Mouse (Mus musculus) ES-E14 (cell line): ENCODE results near the gene Sympk. TPM values are rescaled to one million over a fixed set of nuclear protein-coding genes. Genes with fewer than 3 reads are reported as not detected.

ENCODE experiments used
- DNase-seq: peaks from one replicate; pipeline ENCODE4 v3.0.0-alpha.2; 2013; ENCODE audit warnings: low read depth, low spot score
- H3K27ac ChIP-seq: 2 replicates; pipeline ENCODE4 v1.5.1; 2012; ENCODE audit warnings: low read depth, mild to moderate bottlenecking, low read length, moderate library complexity, mixed read lengths; ENCODE audit not compliant: poor library complexity, insufficient read depth, severe bottlenecking
- H3K36me3 ChIP-seq: 2 replicates; pipeline ENCODE4 v1.6.1; 2012; ENCODE audit warnings: mild to moderate bottlenecking, low read length, moderate library complexity, mixed read lengths; ENCODE audit not compliant: control insufficient read depth, poor library complexity, insufficient read depth, severe bottlenecking
- H3K4me1 ChIP-seq, 2 experiments: fragments of 150-350 bp in 1 of 2; sonication (generic) in 1 of 2; 2 replicates each; pipeline ENCODE4 v1.6.1; 2012; ENCODE audit warnings: low read length in 2 of 2, mild to moderate bottlenecking in 1 of 2, mixed read lengths in 1 of 2; ENCODE audit not compliant: control insufficient read depth in 2 of 2, insufficient read depth in 2 of 2, poor library complexity in 1 of 2
- H3K4me3 ChIP-seq, 2 experiments: fragments of 150-350 bp in 1 of 2; sonication (generic) in 1 of 2; 2 replicates each; pipeline ENCODE4 v1.5.1; 2012; ENCODE audit warnings: low read length in 2 of 2, low read depth in 1 of 2, mild to moderate bottlenecking in 1 of 2, mixed read lengths in 1 of 2; ENCODE audit not compliant: insufficient read depth in 1 of 2, poor library complexity in 1 of 2, severe bottlenecking in 1 of 2
- H3K9ac ChIP-seq: 2 replicates; pipeline ENCODE4 v1.6.1; 2012; ENCODE audit warnings: low read depth, mild to moderate bottlenecking, low read length, mixed read lengths; ENCODE audit not compliant: poor library complexity, insufficient read depth, severe bottlenecking
- H3K9me3 ChIP-seq: fragments of 150-350 bp; sonication (generic); 2 replicates; pipeline ENCODE4 v1.6.1; 2012; ENCODE audit warnings: low read depth, mild to moderate bottlenecking, low read length; ENCODE audit not compliant: control insufficient read depth, insufficient read depth
- CHD2 ChIP-seq: IDR thresholded peaks from 2 replicates; pipeline ENCODE4 v1.6.1; 2014; ENCODE audit warnings: mild to moderate bottlenecking, low read depth, low read length, inconsistent platforms
- HCFC1 ChIP-seq: IDR thresholded peaks from 2 replicates; pipeline ENCODE4 v1.6.1; 2012; ENCODE audit warnings: low read length, inconsistent platforms, borderline replicate concordance; ENCODE audit not compliant: insufficient read depth
- MAFK ChIP-seq: IDR thresholded peaks from 2 replicates; pipeline ENCODE4 v1.6.1; 2014; ENCODE audit warnings: mild to moderate bottlenecking, low read depth, low read length, inconsistent platforms; ENCODE audit not compliant: insufficient read depth
- ZC3H11A ChIP-seq: IDR thresholded peaks from 2 replicates; pipeline ENCODE4 v1.6.1; 2012; ENCODE audit warnings: low read depth, mild to moderate bottlenecking, inconsistent platforms, low read length, borderline replicate concordance
- ZNF384 ChIP-seq: IDR thresholded peaks from 2 replicates; pipeline ENCODE4 v1.6.1; 2012; ENCODE audit warnings: low read depth, low read length, inconsistent platforms
- in situ Hi-C, 2 experiments: fragments of 600-800 bp; cut with MboI; formaldehyde crosslinking; loops; one replicate each; pipeline ENCODE4 v1.15.1; 2025; ENCODE audit warnings: low sequenced_read_pairs in 2 of 2, inconsistent platforms in 1 of 2; ENCODE audit not compliant: unreplicated experiment in 2 of 2
- total RNA-seq: library from RNA; depleted of rRNA; stranded (reverse); fragments of 300-350 nt; gene quantifications from 2 replicates; pipeline ENCODE4 v1.2.3, GENCODE M21; 2012

Gene Sympk
- total RNA-seq, 1 experiment = 91.5 TPM

DNA sequence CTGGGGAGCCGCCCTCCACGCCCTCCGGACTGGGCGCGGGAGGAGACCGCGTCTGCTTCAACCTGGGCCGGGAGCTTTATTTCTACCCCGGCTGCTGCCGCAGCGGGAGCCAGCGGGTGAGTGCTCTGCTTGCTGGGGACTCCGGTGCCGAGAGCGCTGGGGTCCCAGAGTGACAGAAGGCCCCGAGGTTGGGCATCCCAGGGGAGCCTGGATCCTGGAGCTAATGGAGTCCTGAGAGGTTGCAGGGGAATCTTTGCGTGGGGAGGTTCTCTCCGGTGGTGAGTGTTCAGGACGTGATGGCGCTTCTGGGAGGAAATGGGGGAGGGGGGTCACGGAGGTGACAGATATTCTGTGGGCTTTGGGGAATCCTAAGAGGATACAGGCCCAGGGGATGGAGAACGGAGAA lies 52.4 kb downstream of the Sympk start:
- H3K4me1 ChIP-seq = peaks cover 0 to 19% of the 10 kb centered on the region in 2 experiments; a peak in 3 of 4 replicates
- peak overlapping the region; percentile 90 to 98 for H3K4me3 ChIP-seq
- DNase-seq = no peak
- H3K27ac ChIP-seq = peak overlapping the region; percentile 22; the same call in 1 of the 2 replicates
- H3K9me3 ChIP-seq = no peaks in the 10 kb centered on the region
- no peak for TF ChIP-seq ZNF384
- H3K9ac ChIP-seq = peak overlapping the region; percentile 93
- H3K36me3 ChIP-seq = peaks cover 32% of the 10 kb centered on the region
- in situ Hi-C loops = no loop called here

DNA sequence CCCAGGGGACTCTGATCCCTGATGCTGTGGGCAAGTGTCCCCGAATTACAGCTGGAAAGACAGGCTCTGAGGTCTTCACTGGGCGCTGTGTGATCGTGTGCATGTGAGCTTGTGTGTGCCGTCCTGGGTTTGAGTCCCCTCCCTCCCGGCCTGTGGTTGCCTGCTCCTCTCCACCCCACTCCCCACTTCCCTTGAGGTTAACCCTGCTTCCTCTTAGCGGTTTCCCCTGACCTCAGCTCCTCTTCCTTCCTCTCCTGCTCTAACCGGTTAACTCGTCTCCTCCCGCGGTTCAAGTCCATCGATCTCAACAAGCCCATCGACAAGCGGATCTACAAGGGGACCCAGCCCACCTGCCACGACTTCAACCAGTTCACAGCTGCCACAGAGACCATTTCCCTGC lies 53.6 kb downstream of the Sympk start:
- TF ChIP-seq MAFK = no peak
- no peak for TF ChIP-seq HCFC1
- TF ChIP-seq CHD2 = no peak
- TF ChIP-seq ZNF384 = no peak
- TF ChIP-seq ZC3H11A = no peak
- peaks cover 41% of the 10 kb centered on the region for H3K36me3 ChIP-seq
- DNase-seq = no peak
- no peak overlapping the region; the same call in 1 of the 2 replicates for H3K9ac ChIP-seq
- H3K4me1 ChIP-seq = peaks cover 0 to 19% of the 10 kb centered on the region in 2 experiments; a peak in 3 of 4 replicates
- in situ Hi-C loops = no loop called here
- no peaks in the 10 kb centered on the region for H3K9me3 ChIP-seq
- no peak overlapping the region for H3K27ac ChIP-seq
- peak overlapping the region in 1 of 2 experiments; percentile 13; a peak in 1 of 4 replicates for H3K4me3 ChIP-seq

DNA sequence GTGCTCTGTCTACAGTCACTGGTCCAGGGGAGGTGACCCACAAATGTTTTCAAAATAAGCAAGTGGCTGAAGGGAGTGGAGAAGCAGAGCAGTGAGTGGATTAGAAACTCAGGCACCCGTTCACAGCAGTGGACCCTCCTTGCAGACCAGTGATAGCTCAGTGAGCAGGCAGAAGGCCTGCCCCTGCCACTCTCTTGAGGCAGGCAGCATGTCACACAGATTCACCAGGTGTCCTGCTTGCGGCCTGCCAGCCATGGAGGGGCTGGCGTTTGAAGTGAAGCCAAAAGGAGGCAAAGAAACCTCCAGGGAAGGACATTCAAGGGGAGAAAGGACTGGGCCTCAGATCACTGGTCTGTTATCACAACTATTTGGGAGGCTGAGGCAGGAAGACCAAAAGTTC lies 54.6 kb downstream of the Sympk start:
- no peak for DNase-seq
- Histone ChIP-seq H3K4me1 (peaks cover 0 to 19% of the 10 kb centered on the region in 2 experiments; a peak in 3 of 4 replicates), H3K27ac (no peak overlapping the region), H3K9me3 (no peaks in the 10 kb centered on the region), H3K4me3 (no peak overlapping the region), H3K36me3 (peaks cover 41% of the 10 kb centered on the region), H3K9ac (no peak overlapping the region)
- TF ChIP-seq MAFK (no peak), CHD2 (no peak), ZNF384 (no peak)
- in situ Hi-C loops = no loop called here

DNA sequence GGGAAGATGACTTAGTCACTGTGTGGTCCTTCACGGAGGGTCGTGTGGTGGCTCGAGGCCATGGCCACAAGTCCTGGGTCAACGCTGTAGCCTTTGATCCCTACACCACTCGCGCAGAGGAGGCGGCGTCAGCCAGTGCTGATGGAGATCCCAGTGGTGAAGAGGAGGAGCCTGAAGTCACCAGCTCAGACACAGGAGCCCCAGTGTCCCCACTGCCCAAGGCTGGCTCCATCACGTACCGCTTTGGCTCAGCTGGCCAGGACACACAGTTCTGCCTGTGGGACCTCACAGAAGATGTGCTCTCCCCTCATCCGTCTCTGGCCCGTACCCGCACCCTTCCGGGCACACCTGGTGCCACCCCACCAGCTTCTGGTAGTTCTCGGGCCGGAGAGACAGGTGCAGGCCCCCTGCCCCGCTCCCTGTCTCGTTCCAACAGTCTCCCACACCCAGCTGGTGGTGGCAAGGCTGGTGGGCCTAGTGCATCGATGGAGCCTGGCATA lies 56.3 kb downstream of the Sympk start:
- TF ChIP-seq ZNF384 (no peak), ZC3H11A (no peak), HCFC1 (no peak), MAFK (no peak)
- H3K27ac ChIP-seq = no peak overlapping the region
- DNase-seq = no peak
- H3K36me3 ChIP-seq = peaks cover 41% of the 10 kb centered on the region
- no peaks in the 10 kb centered on the region for H3K9me3 ChIP-seq
- no peak overlapping the region for H3K4me3 ChIP-seq
- peak overlapping the region; percentile 17; the same call in 1 of the 2 replicates for H3K9ac ChIP-seq
- in situ Hi-C loops = no loop called here
- H3K4me1 ChIP-seq = peaks cover 0 to 33% of the 10 kb centered on the region in 2 experiments; a peak in 3 of 4 replicates

DNA sequence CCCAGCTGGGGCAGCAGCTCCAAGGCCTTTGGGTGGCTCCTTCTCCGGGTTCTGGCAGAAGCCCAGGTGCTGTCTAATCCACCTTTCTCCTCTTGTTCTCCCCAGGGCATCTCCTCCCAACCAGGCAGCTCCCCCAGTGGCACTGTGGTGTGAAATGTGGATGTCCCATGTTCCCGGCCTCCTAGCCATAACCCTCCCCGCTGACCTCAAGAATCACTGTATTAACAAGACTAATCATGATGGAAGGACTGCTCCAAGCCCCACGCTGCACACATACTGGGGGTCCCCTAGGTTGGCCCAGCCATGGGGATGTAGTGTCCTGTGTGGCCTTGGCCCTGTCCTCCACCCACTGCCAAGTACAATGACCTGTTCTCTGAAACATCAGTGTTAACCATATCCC lies 58.0 kb downstream of the Sympk start:
- peaks cover 1 to 45% of the 10 kb centered on the region in 2 experiments; a peak in 3 of 4 replicates for H3K4me1 ChIP-seq
- H3K27ac ChIP-seq = no peak overlapping the region
- no peaks in the 10 kb centered on the region for H3K9me3 ChIP-seq
- H3K36me3 ChIP-seq = peaks cover 41% of the 10 kb centered on the region
- no peak for TF ChIP-seq CHD2
- TF ChIP-seq HCFC1 = no peak
- TF ChIP-seq ZC3H11A = no peak
- TF ChIP-seq ZNF384 = no peak
- no peak for TF ChIP-seq MAFK
- in situ Hi-C loops = no loop called here
- H3K9ac ChIP-seq = no peak overlapping the region
- H3K4me3 ChIP-seq = no peak overlapping the region
- DNase-seq = no peak
